Mouse (Mus musculus) stomach, embryonic 15.5 days (tissue): ENCODE results near the gene Lrr1. TPM values are rescaled to one million over a fixed set of nuclear protein-coding genes. Genes with fewer than 3 reads are reported as not detected.
A peak's percentile ranks its signal among the peaks of the same experiment; 100 is the strongest.

ENCODE experiments used
- ATAC-seq: fragments of 200-750 bp; cut with Nextera tagmentation; 2 replicates; pipeline ENCODE4 v1.8.0; 2017; ENCODE audit warnings: low read depth, moderate number of reproducible peaks, moderate TSS enrichment; ENCODE audit not compliant: insufficient read depth, low FRiP score
- H3K27ac ChIP-seq: fragments of 300-500 bp; sonication (generic); 2 replicates; pipeline ENCODE4 v1.5.1; 2015; ENCODE audit warnings: mild to moderate bottlenecking, inconsistent platforms
- H3K27me3 ChIP-seq: fragments of 300-500 bp; sonication (generic); replicated peaks from 2 replicates; pipeline ENCODE4 v1.6.1; 2015; ENCODE audit warnings: inconsistent platforms
- H3K36me3 ChIP-seq: fragments of 300-500 bp; sonication (generic); 2 replicates; pipeline ENCODE4 v1.6.1; 2015; ENCODE audit warnings: inconsistent platforms
- H3K4me1 ChIP-seq: fragments of 300-500 bp; sonication (generic); 2 replicates; pipeline ENCODE4 v1.6.1; 2015; ENCODE audit warnings: inconsistent platforms
- H3K4me2 ChIP-seq: fragments of 300-500 bp; sonication (generic); 2 replicates; pipeline ENCODE4 v1.6.1; 2015; ENCODE audit warnings: mild to moderate bottlenecking, inconsistent platforms
- H3K4me3 ChIP-seq: fragments of 300-500 bp; sonication (generic); replicated peaks from 2 replicates; pipeline ENCODE4 v1.5.1; 2015; ENCODE audit warnings: inconsistent platforms
- H3K9ac ChIP-seq: fragments of 300-500 bp; sonication (generic); 2 replicates; pipeline ENCODE4 v1.6.1; 2015; ENCODE audit warnings: inconsistent platforms
- H3K9me3 ChIP-seq: fragments of 300-500 bp; sonication (generic); 2 replicates; pipeline ENCODE4 v1.6.1; 2016; ENCODE audit warnings: inconsistent platforms
- WGBS: fragments of 180-500 bp; shearing (Covaris S2); methylation state at CpG from one replicate; pipeline ENCODE4 v1.1.7; 2015; 5-methylcytosine and 5-hydroxymethylcytosine counted together
- polyA plus RNA-seq: library from polyadenylated mRNA; unstranded; fragments of >200 nt; fragmentation: Nextera tagmentation; extraction: Ambion mirVana; gene quantifications from 2 replicates; pipeline ENCODE4 v1.2.1, GENCODE M21; 2015

Lrr1 gene
- 19.3 and 19.9 TPM in 2 replicates for polyA plus RNA-seq

- peak within 1 kb of the TSS; percentile 86 for H3K4me2 ChIP-seq
- H3K27ac ChIP-seq: peak within 1 kb of the TSS; percentile 77; the same call in 1 of the 2 replicates
- under 1% methylated on average over 40 of the region's 40 CpGs for WGBS
- no peaks in the 10 kb centered on the region for H3K9me3 ChIP-seq
- H3K27me3 ChIP-seq: no peaks in the 10 kb centered on the region
- peak; percentile 87 for ATAC-seq
- peak within 1 kb of the TSS; percentile 94 for H3K4me3 ChIP-seq
- H3K9ac ChIP-seq: peak within 1 kb of the TSS; percentile 55
- no peaks in the 10 kb centered on the region for H3K4me1 ChIP-seq
- no peaks in the 10 kb centered on the region for H3K36me3 ChIP-seq
These were observed at the start of gene Lrr1 for GRCm38 (mm10) chr12:69168461-69169106. Gene Lrr1 (plus strand): TSS chr12:69168814.

DNA sequence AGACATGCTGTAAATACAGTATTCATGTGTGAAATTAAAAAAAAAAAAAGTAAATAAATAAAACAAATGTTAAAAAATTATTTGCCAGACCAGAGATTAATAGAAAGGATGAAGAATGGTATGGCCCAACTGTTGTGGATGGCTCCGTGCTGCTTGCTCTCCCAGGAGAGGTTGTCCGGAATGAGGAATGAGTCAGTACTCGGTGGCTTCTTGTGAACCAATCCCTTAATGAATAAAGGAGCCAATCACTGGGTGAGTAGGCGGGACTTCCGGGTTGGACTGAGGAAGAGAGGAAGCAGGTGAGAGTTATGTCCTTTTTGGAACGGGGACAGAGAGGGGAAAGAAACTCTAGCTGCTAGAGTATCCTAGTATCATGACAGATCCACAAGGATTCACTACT is 48.7 kb upstream of the Lrr1 start:
- no peak overlapping the region for H3K4me2 ChIP-seq
- H3K4me3 ChIP-seq: no peak overlapping the region
- H3K4me1 ChIP-seq: no peaks in the 10 kb centered on the region
- 81% methylated on average over 6 of the region's 6 CpGs for WGBS
- ATAC-seq: no peak
- H3K9ac ChIP-seq: no peak overlapping the region
- no peaks in the 10 kb centered on the region for H3K27me3 ChIP-seq
- H3K27ac ChIP-seq: no peak overlapping the region
- no peaks in the 10 kb centered on the region for H3K9me3 ChIP-seq
- H3K36me3 ChIP-seq: no peaks in the 10 kb centered on the region

DNA sequence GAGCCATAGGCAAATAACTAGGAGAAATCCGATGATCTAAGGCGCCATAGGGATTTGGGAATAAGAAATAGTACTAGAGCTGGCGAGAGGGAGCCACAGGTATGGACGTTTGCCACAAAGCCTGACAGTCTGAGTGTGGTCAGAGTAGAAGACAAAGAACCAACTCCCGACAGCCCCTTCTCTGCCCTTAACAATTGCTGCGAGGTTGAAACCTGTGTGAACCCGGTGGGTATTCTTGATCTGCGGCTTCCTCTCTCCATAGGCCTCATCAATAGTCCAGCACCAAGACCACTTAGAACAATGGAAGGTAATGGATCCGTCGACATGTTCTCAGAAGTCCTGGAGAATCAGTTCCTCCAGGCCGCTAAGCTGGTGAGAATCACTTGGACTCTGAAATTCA is 45.8 kb upstream of the Lrr1 start:
- H3K9ac ChIP-seq: no peak overlapping the region
- H3K4me3 ChIP-seq: no peak overlapping the region
- WGBS: 87% methylated on average over 11 of the region's 11 CpGs
- H3K27me3 ChIP-seq: no peaks in the 10 kb centered on the region
- H3K4me1 ChIP-seq: no peaks in the 10 kb centered on the region
- ATAC-seq: no peak
- no peaks in the 10 kb centered on the region for H3K36me3 ChIP-seq
- H3K4me2 ChIP-seq: no peak overlapping the region
- no peak overlapping the region for H3K27ac ChIP-seq
- H3K9me3 ChIP-seq: no peaks in the 10 kb centered on the region

- Histone ChIP-seq H3K27ac (no peak overlapping the region), H3K27me3 (no peaks in the 10 kb centered on the region), H3K4me3 (no peak overlapping the region), H3K4me1 (no peaks in the 10 kb centered on the region), H3K9ac (no peak overlapping the region), H3K9me3 (no peaks in the 10 kb centered on the region), H3K4me2 (no peak overlapping the region), H3K36me3 (no peaks in the 10 kb centered on the region)
- ATAC-seq: no peak
- 89% methylated on average over 5 of the region's 5 CpGs for WGBS
These were observed 43.5 kb upstream of the Lrr1 start for GRCm38 (mm10) chr12:69125066-69125465.

DNA sequence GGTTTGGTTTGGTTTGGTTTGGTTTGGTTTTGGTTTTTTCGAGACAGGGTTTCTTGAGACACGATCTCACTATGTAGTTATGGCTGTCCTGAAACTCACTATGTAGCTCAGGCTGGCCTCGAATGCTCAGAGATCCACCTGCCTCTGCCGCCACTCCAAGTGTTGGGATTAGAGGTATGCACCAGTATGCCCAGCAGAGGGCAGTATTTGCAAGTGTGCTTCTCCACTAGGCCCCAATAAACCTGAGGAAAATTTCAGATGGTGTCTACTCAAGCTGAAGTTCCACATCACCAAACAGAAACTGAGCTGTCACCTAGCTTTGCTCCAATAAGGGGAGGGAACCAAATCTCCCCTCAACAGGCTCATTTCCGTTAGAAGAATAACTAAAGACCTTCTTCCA is 41.4 kb upstream of the Lrr1 start:
- Histone ChIP-seq H3K27ac (no peak overlapping the region), H3K9me3 (no peaks in the 10 kb centered on the region), H3K4me2 (no peak overlapping the region), H3K4me3 (no peak overlapping the region), H3K9ac (no peak overlapping the region), H3K36me3 (no peaks in the 10 kb centered on the region), H3K27me3 (no peaks in the 10 kb centered on the region), H3K4me1 (no peaks in the 10 kb centered on the region)
- ATAC-seq: no peak
- 89% methylated on average over 5 of the region's 5 CpGs for WGBS

- Histone ChIP-seq H3K9ac (no peak overlapping the region), H3K4me2 (no peak overlapping the region), H3K36me3 (no peaks in the 10 kb centered on the region), H3K27ac (no peak overlapping the region), H3K4me3 (no peak overlapping the region), H3K27me3 (no peaks in the 10 kb centered on the region), H3K4me1 (no peaks in the 10 kb centered on the region), H3K9me3 (no peaks in the 10 kb centered on the region)
- WGBS: 80% methylated on average over 3 of the region's 3 CpGs
- ATAC-seq: no peak
These were observed 41.0 kb upstream of the Lrr1 start for GRCm38 (mm10) chr12:69127626-69128025.

DNA sequence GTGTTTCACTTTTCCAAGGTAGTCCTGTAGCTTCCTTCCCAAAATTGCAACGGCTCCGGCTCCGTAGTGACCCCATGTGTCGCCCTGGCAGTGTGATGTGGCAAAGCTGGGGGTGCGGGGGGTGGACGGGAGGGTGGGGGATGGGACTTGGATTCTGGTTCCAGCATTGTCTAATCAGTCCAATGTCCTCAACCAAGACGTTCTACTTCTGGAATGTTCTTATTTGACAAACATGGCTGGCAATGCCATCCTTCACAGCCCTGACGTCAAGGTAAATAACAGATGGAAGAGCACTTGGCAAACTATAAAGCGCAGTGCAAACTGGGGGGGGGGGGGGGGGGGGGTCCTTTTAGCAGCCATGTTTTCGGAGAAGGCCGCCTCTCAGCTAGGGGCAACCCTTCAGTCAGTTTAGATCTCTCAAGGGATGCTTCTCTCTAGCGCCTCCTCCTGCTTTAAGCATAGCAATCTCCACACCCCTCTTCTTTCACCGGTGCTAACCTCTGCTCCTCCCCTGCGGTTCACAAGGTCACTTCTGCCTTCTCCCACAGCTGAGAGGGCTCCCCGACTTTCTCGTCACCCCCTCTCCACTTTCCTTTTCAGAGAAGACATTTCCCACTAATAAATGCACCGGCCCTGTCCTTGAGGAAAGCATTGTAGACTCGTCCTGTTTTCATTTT is 38.8 kb upstream of the Lrr1 start:
- 28% methylated on average over 18 of the region's 18 CpGs for WGBS
- no peak for ATAC-seq

DNA sequence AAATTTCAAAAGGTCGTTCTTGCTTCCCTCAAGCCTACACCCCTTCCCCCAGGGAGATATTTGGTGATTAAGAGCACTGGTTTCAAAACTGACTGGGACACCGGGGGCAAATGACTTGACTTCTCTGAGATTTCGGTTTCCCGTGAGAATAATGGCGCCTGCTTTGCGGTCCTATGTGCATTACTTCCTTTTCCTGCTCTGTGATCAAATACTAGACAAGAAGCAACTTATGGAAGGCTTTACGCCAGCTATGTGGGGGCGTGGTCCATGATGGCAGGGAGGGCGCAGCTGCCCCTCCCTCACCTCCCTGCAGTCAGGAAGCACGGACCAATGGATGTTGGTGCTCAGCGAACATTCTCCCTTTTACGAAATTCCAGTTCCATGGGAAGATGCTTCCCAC is 38.1 kb upstream of the Lrr1 start:
- Histone ChIP-seq H3K27ac (no peak overlapping the region), H3K4me1 (no peaks in the 10 kb centered on the region), H3K9me3 (no peaks in the 10 kb centered on the region), H3K4me2 (peak overlapping the region; percentile 26), H3K36me3 (no peaks in the 10 kb centered on the region), H3K4me3 (no peak overlapping the region), H3K9ac (no peak overlapping the region), H3K27me3 (no peaks in the 10 kb centered on the region)
- WGBS: 66% methylated on average over 12 of the region's 12 CpGs
- no peak for ATAC-seq

More for the DNA sequence above, 38.8 kb upstream of the Lrr1 start:
- Histone ChIP-seq H3K27me3 (no peaks in the 10 kb centered on the region), H3K9me3 (no peaks in the 10 kb centered on the region), H3K36me3 (no peaks in the 10 kb centered on the region), H3K4me2 (peak overlapping the region; percentile 26), H3K9ac (no peak overlapping the region), H3K4me1 (no peaks in the 10 kb centered on the region), H3K27ac (no peak overlapping the region), H3K4me3 (no peak overlapping the region)

- H3K9ac ChIP-seq: no peak overlapping the region
- ATAC-seq: no peak
- H3K9me3 ChIP-seq: no peaks in the 10 kb centered on the region
- H3K36me3 ChIP-seq: no peaks in the 10 kb centered on the region
- WGBS: 70% methylated on average over 6 of the region's 6 CpGs
- no peak overlapping the region for H3K4me2 ChIP-seq
- no peak overlapping the region for H3K4me3 ChIP-seq
- H3K27me3 ChIP-seq: no peaks in the 10 kb centered on the region
- H3K4me1 ChIP-seq: no peaks in the 10 kb centered on the region
- H3K27ac ChIP-seq: no peak overlapping the region
These were observed 37.3 kb upstream of the Lrr1 start for GRCm38 (mm10) chr12:69131267-69131666.

DNA sequence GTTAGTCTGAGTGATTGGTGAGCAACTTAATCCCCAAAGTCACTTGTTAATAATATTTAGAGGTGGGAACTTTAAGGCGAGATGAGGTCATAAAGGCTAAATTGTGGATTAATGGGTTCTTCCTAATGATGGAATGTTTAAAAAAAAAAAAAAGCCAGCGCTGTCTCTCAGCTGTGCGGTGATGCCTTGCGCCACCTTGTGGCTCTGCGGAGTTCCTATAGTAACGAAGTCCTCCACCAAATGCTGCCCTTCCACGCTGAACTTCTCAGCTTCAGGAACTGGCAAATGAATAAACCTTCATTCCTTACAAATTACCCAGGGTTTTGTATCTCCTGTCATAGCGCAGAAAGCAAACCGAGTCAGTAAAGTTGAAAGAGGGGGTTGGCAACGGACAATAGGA is 36.6 kb upstream of the Lrr1 start:
- WGBS: 9% methylated on average over 10 of the region's 10 CpGs
- Histone ChIP-seq H3K27ac (no peak overlapping the region), H3K4me2 (no peak overlapping the region), H3K27me3 (no peaks in the 10 kb centered on the region), H3K9me3 (no peaks in the 10 kb centered on the region), H3K9ac (no peak overlapping the region), H3K4me3 (no peak overlapping the region), H3K4me1 (no peaks in the 10 kb centered on the region), H3K36me3 (no peaks in the 10 kb centered on the region)
- no peak for ATAC-seq

DNA sequence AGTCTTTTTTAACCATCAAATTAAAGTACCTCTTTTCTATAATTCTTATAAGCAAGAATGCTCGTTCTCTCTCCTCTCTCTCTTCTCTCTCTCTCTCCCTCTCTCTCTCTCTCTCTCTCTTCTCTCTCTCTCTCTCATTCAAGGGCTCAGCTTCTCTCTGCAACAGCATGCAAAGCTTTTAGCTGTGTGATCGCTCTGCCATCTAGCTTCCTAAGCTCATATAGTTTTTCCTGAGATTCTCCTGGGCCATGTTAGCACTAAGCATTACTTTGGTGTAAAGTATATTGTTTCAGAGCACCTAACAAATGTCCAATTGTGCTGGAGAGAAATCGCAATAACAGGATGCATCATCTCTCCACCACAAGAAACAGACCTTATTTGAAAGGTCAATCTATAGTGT is 29.4 kb upstream of the Lrr1 start:
- H3K27me3 ChIP-seq: no peaks in the 10 kb centered on the region
- H3K4me3 ChIP-seq: no peak overlapping the region
- H3K9ac ChIP-seq: no peak overlapping the region
- no peaks in the 10 kb centered on the region for H3K4me1 ChIP-seq
- H3K9me3 ChIP-seq: no peaks in the 10 kb centered on the region
- no peak overlapping the region for H3K27ac ChIP-seq
- no peak for ATAC-seq
- H3K36me3 ChIP-seq: no peaks in the 10 kb centered on the region
- 81% methylated on average over 3 of the region's 3 CpGs for WGBS
- H3K4me2 ChIP-seq: no peak overlapping the region

DNA sequence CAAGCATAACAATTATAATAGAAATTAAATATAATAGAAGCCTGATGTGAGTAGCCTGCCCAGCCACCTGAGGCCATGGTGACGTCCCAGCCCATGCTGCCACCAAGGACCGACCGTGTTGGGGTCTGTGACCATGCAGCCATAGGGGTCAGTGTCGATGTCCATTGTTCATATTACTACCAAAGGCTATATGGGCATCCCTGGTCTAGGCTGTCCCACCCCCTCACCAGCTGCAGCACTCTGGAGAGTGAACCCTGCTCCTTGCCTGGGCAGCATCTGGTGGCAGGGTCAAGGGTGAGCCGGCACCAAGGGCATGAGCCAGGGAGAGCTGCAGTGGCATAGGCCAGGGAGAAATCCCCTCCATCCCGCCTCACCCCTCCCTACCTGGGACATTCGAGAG is 28.8 kb upstream of the Lrr1 start:
- Histone ChIP-seq H3K9ac (no peak overlapping the region), H3K4me3 (no peak overlapping the region), H3K27me3 (no peaks in the 10 kb centered on the region), H3K36me3 (no peaks in the 10 kb centered on the region), H3K27ac (no peak overlapping the region), H3K4me1 (no peaks in the 10 kb centered on the region), H3K4me2 (no peak overlapping the region), H3K9me3 (no peaks in the 10 kb centered on the region)
- 84% methylated on average over 7 of the region's 7 CpGs for WGBS
- no peak for ATAC-seq
